Mouse (Mus musculus) CD4-positive, CD25-positive, alpha-beta regulatory T cell, adult 4 months (primary cell): ENCODE measurements around the gene Tor3a. TPM values are rescaled to one million over a fixed set of nuclear protein-coding genes. Genes with fewer than 3 reads are reported as not detected.
A peak's percentile ranks its signal among the peaks of the same experiment; 100 is the strongest.

Experiments
- ATAC-seq: one replicate; pipeline ENCODE4 v1.8.0; 2017
- polyA plus RNA-seq, 2 experiments: library from polyadenylated mRNA; unstranded; fragments of 100-300 nt; shearing (Covaris generic); gene quantifications; one replicate each; pipeline ENCODE4 v1.2.1; 2017

The Tor3a gene
- 10 to 100 TPM; 28.4 to 29.6 TPM for polyA plus RNA-seq

DNA sequence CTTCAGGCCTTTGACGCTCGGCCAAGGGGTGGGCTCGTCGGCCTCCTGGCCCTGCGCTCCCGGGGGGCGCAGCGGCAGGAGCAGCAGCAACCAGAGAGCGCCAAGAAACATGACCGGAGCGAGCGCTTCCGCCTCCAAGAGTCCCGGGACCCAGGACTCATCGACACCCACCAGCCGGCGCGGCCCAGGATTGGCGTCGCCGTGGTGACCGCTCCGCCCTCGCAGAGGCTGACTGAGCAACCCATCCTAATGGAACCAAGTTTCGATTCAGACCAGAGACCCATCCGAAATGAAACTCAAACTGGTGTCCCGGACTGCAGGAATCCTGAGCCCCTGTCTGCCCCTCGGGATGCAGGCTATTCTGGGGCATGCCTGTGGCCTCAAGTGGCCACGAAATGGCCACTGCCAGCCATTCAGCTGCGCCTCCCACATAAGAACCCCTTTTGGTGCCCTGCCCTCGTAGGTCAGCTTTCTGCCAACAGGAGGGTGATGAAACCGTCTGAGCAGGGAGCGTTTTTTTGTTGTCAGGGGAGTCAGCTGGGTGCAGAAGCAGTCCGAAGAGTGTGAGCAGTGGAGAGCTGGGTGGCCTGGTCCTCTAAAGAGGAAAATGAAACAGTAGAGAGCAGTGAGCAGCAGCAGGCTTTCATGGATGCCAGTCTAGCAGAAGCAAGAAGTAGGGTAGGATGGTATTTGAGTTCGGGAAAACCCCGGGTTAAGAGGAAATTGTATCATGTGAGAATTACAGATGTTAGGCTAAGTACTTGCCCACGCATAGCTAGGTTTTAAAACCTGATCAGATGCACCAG, at the start of gene Tor3a:
TSS of gene Tor3a (minus strand) at position 162 of the 806 bp plus-strand sequence.
- ATAC-seq = peak; percentile 75

DNA sequence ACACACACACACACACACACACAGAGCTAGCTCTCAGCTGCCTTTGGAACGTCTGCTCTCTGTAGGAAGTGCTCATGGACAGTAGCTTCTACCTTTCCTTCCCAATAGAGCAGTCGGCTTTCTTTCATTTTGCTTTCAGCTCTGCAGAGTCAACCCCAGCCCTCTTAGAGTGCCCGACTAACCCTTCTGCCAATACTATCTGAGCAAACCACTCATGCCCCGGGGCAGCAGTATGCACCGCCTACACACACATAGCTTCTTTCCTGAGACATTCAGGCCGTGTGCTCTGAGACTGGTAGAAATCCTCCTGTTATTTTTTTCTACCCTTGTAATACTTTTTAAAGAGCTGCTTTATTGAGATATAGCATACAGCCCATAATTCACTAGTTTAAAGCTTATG, 47.9 kb upstream of the Tor3a start:
- ATAC-seq = no peak

DNA sequence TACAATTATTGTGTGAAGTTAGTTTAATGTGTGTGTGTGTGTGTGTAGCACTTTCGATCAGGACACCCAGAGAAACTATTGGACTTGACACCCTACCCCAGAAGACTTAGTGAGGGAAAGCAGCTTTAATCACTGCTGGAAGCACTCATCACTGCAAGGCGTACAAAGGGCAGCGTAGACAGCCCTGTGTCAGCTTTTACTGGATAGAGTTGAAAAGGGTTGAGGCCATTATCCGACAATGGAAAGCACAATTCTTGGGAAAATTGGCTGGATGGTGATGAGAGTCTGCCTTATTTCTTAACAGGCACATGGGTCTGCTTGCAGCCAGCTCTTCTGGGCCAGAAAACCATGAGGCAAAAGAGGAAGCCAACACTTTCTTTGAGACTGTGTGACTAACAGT, 45.9 kb upstream of the Tor3a start:
- ATAC-seq = no peak

DNA sequence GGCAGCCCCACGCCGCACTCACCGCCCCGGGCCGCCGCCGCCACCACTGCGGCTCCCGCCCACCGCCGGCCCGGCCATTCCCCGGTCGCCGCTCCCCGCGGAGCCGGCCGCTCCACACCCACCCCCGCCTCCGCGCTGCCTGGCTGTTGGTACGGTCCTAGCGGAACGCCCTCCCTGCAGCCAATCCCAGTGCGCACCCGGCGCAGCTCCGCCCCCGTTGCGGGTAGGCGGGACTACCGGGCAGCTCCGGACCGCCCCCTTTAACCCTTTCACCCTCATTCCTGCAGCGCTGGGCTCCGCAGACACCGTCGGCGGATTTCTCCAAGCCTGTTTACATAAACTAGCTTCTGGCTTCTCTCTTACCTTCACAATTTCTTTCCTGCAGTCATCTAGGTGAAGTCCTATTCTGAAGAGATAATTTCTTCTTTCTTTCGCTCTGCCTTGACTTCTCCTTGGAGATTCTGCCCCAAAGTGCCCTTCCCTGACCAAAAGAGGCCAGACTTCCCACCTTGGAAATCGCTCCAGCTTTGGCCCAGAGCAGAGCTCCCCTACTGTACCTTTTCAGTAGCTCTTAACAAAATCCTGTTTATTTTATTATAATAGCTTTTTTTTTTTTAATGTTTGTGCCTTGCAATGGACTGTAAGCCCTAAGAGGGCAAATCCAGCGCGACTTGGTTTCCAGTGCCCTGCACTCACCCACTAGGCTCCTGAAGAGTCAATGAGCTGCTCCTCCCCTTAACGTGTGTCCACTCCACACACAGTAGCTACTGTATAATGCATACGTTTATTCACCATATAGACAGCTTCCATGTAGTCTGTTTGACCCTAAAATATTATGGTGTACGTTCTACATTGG, 45.0 kb upstream of the Tor3a start, which contains the start of gene Fam20b:
TSS of gene Fam20b (minus strand) at position 137 of the 856 bp plus-strand sequence.
- peak; percentile 98 for ATAC-seq

DNA sequence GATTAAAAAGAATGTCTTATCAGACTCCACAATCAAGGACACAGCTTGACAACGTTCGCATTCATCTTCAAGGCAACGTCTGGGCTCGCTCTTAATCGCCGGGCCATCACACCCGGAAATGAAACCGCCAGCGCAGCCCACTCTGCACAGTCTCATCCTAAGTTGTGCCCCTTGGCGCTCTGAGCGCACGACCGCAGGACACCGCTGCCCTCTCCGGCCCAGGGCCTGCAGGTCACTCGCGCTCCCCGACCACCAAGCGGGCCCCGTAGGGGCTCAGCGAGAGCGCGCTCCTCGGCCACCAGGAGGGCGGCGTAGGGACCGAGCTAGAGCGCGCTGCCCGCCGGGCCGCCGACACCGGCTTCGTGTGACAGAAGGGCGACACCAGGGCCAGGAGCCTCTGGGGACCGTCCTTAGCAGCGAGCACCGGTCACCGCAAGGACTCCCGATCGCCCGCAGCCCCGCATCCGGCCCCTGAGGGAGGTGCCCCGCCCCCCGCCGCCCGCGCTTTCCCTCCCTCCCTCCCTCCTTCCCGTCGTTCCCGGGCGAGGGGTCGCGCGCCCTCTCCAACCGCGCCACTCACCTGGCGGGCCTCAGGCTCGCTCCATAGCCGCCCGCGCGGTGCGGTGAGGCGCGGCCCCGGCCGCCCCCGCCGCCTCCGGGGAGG, 44.3 kb upstream of the Tor3a start:
- ATAC-seq = peak; percentile 46

DNA sequence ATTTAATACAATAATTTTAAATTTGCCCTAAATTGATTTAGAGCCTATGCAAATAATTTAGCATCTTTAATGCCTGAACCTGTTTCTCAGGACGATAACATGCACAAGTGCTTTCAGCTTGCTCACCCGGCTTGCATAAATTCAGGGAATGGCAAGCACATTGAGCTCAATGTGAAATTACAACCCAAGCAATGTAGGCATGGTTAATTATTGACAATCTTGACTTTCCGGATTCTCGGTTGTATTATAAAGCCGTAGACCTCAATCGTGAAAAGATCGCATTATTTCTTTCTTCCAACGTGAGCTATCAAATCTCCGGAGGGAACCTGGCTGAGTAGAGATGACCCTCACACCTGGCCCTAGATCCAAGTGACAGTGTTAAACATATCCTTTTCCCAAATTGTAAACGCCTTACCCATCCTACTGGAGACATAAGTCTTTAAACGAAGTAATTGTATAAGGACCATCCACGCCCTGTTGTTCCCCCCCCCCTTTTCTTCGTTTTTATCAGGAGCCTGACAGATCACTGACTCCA, 43.7 kb upstream of the Tor3a start:
- ATAC-seq = no peak

DNA sequence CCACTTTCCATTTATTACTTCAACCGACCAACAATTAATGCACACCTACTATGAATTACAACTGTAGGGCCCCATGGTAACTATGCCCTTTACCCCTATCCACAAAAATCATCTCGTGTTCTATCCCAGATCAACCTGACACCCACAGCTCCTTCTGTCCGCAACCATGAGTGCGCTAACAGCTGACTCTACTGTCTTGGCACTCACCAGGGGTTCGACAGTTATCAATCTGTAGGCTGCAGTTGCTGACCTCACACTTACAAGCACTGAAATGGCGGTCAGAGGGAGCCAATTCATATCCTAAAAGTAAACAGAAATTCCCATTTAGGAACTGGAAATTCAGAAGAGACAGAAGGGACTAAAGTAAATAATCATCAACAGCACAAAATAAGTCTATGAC, 42.5 kb upstream of the Tor3a start:
- no peak for ATAC-seq

DNA sequence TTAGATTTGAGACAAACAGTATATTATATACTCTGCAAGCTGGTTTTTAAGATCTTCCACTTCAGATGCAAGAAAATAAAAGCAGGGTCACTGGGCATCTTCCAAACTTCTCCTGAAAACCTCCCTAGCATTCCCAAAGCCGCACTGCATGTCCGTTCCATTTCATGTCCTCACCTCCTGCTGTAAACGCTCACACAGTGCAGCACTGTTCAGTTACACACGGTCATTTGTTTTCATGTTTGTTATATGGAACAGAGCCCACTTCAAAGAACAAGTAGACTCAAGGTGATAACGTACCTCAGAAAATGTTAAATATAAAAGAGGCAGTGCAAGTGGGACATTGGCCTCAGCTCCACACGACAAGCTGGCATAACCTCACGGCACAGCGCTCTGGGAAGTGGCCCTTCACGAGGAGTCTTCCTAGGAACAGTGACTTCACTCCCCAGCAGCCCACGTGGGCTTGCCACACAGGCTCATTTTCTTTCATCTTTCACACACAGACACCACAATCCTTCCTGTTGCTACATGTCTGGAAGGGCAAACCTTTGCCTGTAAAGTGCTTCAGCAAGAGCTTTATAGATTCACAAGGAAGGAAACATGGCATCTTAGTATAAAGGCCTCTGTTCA, 36.4 kb upstream of the Tor3a start:
- ATAC-seq = peak; percentile 61

DNA sequence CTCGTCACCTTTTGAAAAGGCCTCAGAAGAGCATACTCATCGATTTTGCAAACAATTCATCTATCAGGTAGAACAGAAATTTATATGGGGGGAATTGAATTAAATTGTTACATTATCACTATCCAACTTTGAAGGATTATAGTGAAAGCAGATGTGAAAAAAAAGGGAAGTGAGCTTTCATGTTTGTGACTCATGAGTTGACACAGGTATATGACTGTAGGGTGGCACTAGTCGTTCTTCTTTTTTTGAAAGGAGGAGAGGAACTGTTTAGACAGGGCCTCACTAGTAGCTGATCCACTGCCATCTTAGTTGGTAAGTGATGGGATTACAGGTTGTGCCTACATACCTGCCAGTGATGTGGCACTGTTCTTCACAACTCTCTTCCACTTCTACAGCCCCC, 34.5 kb upstream of the Tor3a start:
- no peak for ATAC-seq

DNA sequence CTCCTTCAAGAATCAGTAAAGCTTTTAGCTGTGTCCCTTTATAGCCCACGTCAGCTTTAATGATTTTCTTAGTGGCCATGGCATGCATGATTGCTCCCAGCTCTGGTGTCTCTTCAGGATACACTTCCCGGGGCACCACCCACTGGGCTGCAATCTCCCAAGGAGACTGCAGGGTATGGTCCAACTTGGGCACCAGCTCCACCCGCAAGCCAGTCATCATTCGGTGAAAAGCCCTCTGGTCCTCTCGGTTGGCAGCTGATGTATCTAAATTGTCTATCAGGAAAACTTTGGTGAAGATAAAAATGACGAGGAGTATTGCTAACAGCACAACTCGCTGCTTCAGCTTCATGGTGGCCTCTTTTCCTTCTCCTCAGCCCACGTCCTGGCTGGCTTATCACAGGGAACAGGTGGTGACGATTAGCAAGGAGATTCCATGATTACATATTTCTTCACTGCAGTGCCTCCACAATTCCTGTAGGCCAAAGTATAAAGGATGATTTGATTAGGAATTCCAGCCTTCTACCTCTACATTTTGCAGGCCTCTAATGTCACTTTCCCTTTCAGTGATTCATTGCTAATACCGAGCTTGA, 31.6 kb upstream of the Tor3a start:
- ATAC-seq = no peak

DNA sequence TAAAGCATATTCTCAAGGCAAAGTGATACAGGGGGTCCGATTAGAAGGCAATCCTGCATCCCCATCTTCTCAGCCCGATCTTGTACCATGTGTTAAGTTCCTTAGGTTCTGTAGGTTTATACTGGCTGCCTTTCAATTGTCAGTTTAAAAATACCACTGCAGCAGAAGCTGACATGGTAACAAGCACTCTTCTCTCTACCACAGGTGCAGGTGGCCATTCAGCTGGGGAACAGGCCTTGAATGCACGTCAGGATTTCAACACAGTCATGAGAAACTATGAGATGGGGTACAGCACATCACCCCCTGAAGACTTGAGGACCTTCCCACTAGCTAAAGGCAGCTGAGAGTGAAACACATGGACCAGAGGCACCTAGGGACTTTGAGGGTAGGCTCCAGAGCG, 29.3 kb upstream of the Tor3a start:
- ATAC-seq = no peak

DNA sequence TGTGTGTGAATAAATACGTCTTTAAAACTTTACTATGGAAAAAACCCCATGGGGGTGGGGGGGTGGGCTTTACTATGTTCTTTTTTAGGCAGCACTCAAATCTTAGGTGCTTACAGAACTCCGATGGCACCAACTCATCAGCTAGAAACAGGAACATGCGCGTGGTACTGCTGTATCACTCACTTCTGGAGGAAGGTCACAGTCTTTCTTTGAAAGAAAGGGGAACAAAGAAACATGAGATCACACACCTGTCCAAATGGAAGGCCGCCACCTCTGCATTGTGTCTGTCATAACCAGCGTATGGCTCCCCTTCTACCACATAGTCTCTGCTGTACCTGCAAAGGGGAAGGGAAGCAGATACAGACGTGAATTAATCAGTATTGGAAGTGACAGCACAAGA, 28.0 kb upstream of the Tor3a start:
- ATAC-seq = no peak

DNA sequence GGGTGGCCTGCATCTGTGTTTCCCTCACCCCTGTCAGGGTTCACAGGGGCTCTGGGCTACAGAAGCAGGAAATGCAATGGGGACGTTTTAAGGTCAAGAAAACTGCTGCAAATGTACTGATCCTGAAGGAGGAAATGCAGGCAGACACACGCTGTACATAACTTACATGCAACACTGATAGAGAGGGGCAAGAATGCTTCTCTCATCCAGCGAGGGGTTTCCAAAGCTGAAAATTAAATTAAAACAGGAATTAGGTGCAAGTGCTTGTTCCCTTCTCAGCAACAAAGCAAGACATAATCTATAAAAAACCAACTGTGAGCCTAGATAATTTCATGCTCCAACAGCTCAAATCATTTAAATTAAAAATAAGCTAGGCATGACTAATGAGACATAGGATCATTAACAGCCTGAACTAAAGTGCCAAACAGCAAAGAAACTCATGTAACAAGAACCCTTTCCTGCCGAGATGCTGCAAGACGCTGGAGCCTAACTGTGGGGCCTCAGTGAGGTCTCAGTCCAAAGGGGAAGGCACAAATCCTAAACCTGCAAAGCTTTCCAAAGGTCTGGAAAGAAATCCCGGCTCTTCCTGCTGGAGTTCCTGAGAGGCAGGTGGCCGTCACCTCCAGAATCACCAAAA, 12.0 kb upstream of the Tor3a start:
- no peak for ATAC-seq

DNA sequence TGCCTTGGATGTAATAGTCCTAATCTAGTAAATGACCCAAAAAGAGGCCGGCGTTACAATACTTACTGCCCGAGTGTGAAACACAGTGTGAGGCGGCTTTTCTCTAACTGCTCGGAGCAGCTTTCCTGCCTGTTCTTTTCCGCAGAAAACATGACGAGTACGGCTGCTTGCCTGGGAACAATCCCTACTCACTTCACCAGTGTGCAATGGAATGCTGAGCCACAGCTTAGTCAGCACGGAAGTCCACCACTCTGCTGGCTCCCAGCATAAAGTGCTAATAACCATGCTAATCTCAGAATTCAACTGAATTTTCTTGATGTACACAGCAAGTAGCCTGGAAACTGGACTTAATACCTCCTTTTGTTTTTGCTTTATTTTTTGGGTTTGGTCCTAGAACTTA, 5.4 kb upstream of the Tor3a start:
- no peak for ATAC-seq

DNA sequence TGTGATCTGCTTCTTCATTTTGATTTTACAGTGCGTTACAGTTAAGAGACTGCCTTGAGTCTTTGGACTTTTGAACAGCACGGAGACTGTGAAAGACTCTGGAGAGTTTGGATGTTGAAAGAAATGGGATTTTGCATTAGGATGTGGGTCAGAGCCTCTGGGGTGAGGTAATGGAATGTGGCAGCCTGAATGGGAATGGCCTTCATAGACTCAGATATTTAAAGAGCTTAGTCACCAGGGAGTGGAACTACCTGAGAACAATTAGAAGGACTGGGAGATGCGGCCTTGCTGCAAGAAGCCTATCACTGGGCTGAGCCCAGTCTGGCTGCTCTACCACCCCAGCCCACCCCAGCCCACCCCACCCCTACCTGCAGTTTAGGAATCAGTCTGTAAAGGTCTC, 3.1 kb upstream of the Tor3a start:
- ATAC-seq = no peak

DNA sequence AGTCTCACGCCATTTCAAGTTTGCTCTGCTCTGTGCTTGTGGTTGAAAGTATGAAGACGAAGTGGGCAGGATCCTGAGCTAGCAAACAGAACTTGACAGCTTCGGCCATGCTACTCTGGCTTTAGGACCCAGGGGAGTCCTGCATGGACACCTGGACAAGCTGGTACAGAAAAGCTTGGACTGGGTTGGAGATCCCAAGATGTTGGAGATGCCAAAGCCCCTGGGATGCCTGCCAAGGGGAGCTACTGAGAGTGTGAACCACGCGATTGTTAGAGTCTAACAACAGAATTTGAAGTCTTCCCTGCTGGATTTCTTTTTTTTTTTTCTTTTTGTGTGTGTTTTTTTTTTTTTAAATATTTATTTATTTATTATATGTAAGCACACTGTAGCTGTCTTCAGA, 2.4 kb upstream of the Tor3a start:
- ATAC-seq = no peak

DNA sequence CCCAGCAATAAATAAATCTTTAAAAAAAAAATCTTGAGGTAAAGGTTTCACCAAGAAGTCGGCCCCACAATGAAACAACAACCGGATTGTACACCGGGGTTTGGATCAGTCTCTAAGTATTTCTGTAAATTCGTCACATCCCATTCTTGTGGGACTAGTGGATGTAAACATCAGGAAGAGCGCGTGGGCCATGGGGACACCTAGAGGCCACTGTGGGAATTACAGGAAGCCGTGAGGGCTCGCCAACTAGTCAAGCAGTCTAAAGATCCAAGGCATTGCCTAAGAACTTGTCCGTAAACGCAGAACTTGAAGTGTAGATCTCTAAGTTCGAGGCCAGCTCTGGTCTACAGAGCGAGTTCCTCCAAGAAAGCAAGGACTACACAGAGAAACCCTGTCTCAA, 2.0 kb upstream of the Tor3a start:
- no peak for ATAC-seq

DNA sequence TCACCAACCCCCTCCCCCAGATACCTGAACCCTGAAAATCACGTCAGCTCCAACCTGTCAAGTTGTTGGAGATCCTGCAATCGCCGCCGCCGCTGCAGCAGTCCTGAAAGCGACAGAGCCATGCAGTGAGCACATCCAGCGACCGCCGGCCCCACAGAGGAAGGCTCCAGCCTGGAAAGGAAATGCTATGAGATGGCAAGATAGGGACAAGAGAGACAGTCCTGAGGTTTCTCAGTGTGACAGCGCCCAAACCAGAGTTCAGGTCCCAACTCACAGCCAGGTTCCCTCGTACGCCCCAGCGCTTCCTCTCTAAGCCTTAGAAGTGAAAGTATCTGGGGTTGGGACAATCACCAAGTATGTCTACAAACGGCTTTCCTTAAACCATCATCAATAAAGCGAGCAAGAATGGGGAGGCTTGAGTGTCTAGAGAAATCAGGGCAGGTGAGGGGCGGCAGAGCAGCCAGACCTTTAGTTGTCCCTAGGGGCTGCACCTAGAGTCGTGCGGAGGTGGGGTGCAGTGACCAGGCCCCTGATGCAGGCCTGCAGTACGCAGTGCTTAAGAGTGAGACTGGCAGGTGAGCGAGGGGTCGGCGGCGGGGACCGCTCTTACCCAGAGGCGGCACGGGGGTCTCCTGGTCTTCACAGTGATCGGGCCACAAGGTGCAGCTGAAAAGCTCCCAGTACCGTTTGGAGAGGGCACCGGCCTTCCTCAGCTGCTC, 521 bp downstream of the Tor3a start:
- peak; percentile 44 for ATAC-seq

DNA sequence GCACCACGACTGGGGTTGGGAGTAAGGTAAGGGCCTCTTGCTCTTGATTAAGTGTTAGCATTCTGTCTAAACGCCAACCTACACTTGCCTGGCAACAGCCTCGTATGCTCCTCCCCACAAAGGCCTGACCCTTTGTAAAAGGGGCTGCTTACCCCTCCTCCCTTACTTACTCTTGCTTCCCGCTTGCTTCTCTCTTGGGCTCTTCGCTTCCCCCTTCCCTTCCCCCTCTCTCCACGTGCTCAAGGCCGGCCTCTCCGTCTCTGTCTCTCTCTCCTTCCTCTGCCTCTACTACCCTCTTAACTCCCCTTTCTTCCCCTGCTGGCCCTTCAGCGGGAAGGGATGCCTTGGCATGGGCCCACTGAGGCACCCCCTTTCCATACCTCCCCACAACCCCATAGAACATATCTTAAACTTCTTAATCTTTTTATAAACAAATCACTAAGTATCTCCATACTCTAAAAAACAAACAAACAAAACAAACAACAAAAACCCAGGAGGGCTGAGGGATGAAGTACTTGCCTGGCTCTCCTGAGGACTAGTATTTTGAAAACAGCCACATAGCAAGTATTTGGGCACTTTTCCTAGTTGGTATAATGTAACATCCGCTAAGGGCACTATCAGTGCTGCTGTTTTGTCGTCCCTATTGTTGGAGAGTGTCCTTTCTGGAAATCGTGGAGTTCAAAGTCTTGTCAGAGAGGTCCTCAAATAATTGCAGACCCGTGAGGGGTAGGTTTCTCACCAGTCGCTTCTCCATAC, 1.3 kb downstream of the Tor3a start:
- no peak for ATAC-seq

DNA sequence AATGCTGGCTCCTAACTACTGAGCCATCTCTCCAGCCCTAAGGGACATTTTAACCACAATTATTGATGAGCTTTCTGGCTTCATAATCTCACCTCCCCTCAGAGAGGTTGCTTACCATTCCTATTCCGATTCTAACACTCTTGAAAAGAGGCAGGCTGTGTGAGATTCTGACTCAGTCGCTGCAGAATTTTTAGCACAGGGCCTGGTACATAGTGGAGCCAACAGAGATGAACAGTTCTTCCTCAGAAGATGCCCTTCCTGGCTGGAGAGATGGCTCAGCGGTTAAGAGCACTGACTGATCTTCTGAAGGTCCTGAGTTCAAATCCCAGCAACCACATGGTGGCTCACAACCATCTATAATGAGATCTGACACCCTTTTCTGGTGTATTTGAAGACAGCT, 2.2 kb downstream of the Tor3a start:
- no peak for ATAC-seq
